Mouse (Mus musculus): ENCODE results near the gene Frmpd4. TPM values are rescaled to one million over a fixed set of nuclear protein-coding genes. Genes with fewer than 3 reads are reported as not detected.

The Frmpd4 gene
- polyA plus RNA-seq, 1 experiment from 2014 or later, result not detected

GRCm38 (mm10) chrX:167828456-167828855, 748.6 kb downstream of the Frmpd4 start:
- ATAC-seq (replicated peaks; ENCODE audit: insufficient number of reproducible peaks, insufficient read depth, low FRiP score, low read depth), result no peak
- H3K9me3 ChIP-seq (replicated peaks), result no peaks in the 10 kb centered on the region
- no peaks in the 10 kb centered on the region for H3K27me3 ChIP-seq
- no peak overlapping the region for H3K4me3 ChIP-seq
- no peaks in the 10 kb centered on the region for H3K4me1 ChIP-seq (replicated peaks)
- H3K27ac ChIP-seq, result no peak overlapping the region
- no peaks in the 10 kb centered on the region for H3K36me3 ChIP-seq
- H3K4me2 ChIP-seq, result no peak overlapping the region
- no peak overlapping the region for H3K9ac ChIP-seq

- no peaks in the 10 kb centered on the region for H3K36me3 ChIP-seq
- no peak overlapping the region for H3K27ac ChIP-seq
- no peak for ATAC-seq (replicated peaks; ENCODE audit: insufficient number of reproducible peaks, insufficient read depth, low FRiP score, low read depth)
- H3K4me2 ChIP-seq, result no peak overlapping the region
- no peak overlapping the region for H3K9ac ChIP-seq
- H3K4me1 ChIP-seq (replicated peaks), result no peaks in the 10 kb centered on the region
- no peaks in the 10 kb centered on the region for H3K27me3 ChIP-seq
- H3K4me3 ChIP-seq, result no peak overlapping the region
- H3K9me3 ChIP-seq (replicated peaks), result no peaks in the 10 kb centered on the region
- WGBS, result 37% methylated on average over 4 of the region's 4 CpGs
These were observed 759.7 kb downstream of the Frmpd4 start for GRCm38 (mm10) chrX:167817363-167817762.

- Histone ChIP-seq H3K36me3 (no peaks in the 10 kb centered on the region), H3K4me3 (no peak overlapping the region), H3K27ac (no peak overlapping the region), H3K4me1 (replicated peaks) (no peaks in the 10 kb centered on the region), H3K4me2 (no peak overlapping the region), H3K9ac (no peak overlapping the region), H3K27me3 (no peaks in the 10 kb centered on the region), H3K9me3 (replicated peaks) (no peaks in the 10 kb centered on the region)
- no peak for ATAC-seq (replicated peaks; ENCODE audit: insufficient number of reproducible peaks, insufficient read depth, low FRiP score, low read depth)
- 53% methylated on average over 2 of the region's 2 CpGs for whole genome bisulfite sequencing
These were observed 766.9 kb downstream of the Frmpd4 start for GRCm38 (mm10) chrX:167810120-167810519.

- Histone ChIP-seq H3K9me3 (replicated peaks) (no peaks in the 10 kb centered on the region), H3K4me1 (replicated peaks) (no peaks in the 10 kb centered on the region), H3K4me3 (no peak overlapping the region), H3K36me3 (no peaks in the 10 kb centered on the region), H3K27ac (no peak overlapping the region), H3K9ac (no peak overlapping the region), H3K4me2 (no peak overlapping the region), H3K27me3 (no peaks in the 10 kb centered on the region)
- WGBS, result 93% methylated on average over 5 of the region's 5 CpGs
- ATAC-seq (replicated peaks; ENCODE audit: insufficient number of reproducible peaks, insufficient read depth, low FRiP score, low read depth), result no peak
These were observed 768.5 kb downstream of the Frmpd4 start for GRCm38 (mm10) chrX:167808572-167808971.

GRCm38 (mm10) chrX:167788737-167789136, 788.3 kb downstream of the Frmpd4 start:
- Histone ChIP-seq H3K4me2 (no peak overlapping the region), H3K36me3 (no peaks in the 10 kb centered on the region), H3K9me3 (replicated peaks) (no peaks in the 10 kb centered on the region), H3K4me3 (no peak overlapping the region), H3K27ac (no peak overlapping the region), H3K27me3 (no peaks in the 10 kb centered on the region), H3K9ac (no peak overlapping the region), H3K4me1 (replicated peaks) (no peaks in the 10 kb centered on the region)
- ATAC-seq (replicated peaks; ENCODE audit: insufficient number of reproducible peaks, insufficient read depth, low FRiP score, low read depth), result no peak
- 64% methylated on average over 2 of the region's 2 CpGs for WGBS

- Histone ChIP-seq H3K4me3 (no peak overlapping the region), H3K27ac (no peak overlapping the region), H3K9ac (no peak overlapping the region), H3K36me3 (no peaks in the 10 kb centered on the region), H3K9me3 (replicated peaks) (no peaks in the 10 kb centered on the region), H3K27me3 (no peaks in the 10 kb centered on the region), H3K4me1 (replicated peaks) (no peaks in the 10 kb centered on the region), H3K4me2 (no peak overlapping the region)
- no peak for ATAC-seq (replicated peaks; ENCODE audit: insufficient number of reproducible peaks, insufficient read depth, low FRiP score, low read depth)
These were observed 793.5 kb downstream of the Frmpd4 start for GRCm38 (mm10) chrX:167783526-167783925.

GRCm38 (mm10) chrX:167719564-167719981, 857.5 kb downstream of the Frmpd4 start:
- no peak overlapping the region for H3K4me2 ChIP-seq
- H3K36me3 ChIP-seq, result no peaks in the 10 kb centered on the region
- no peak overlapping the region for H3K4me3 ChIP-seq
- H3K9me3 ChIP-seq (replicated peaks), result no peaks in the 10 kb centered on the region
- no peak overlapping the region for H3K9ac ChIP-seq
- WGBS, result 68% methylated on average over 3 of the region's 3 CpGs
- no peaks in the 10 kb centered on the region for H3K27me3 ChIP-seq
- ATAC-seq (replicated peaks; ENCODE audit: insufficient number of reproducible peaks, insufficient read depth, low FRiP score, low read depth), result 0 out of 2 replicates have a peak, but pooled peaks have one; percentile 14
- H3K4me1 ChIP-seq (replicated peaks), result no peaks in the 10 kb centered on the region
- H3K27ac ChIP-seq, result no peak overlapping the region

- H3K36me3 ChIP-seq, result no peaks in the 10 kb centered on the region
- no peaks in the 10 kb centered on the region for H3K9me3 ChIP-seq (replicated peaks)
- no peak overlapping the region for H3K9ac ChIP-seq
- H3K4me2 ChIP-seq, result no peak overlapping the region
- no peaks in the 10 kb centered on the region for H3K4me1 ChIP-seq (replicated peaks)
- no peaks in the 10 kb centered on the region for H3K27me3 ChIP-seq
- no peak overlapping the region for H3K27ac ChIP-seq
- ATAC-seq (replicated peaks; ENCODE audit: insufficient number of reproducible peaks, insufficient read depth, low FRiP score, low read depth), result no peak
- no peak overlapping the region for H3K4me3 ChIP-seq
- WGBS, result 33% methylated on average over 1 of the region's 1 CpGs
These were observed 857.9 kb downstream of the Frmpd4 start for GRCm38 (mm10) chrX:167719092-167719491.

GRCm38 (mm10) chrX:167654806-167655495, 922.1 kb downstream of the Frmpd4 start:
- Histone ChIP-seq H3K27me3 (no peaks in the 10 kb centered on the region), H3K9me3 (replicated peaks) (no peaks in the 10 kb centered on the region), H3K4me1 (replicated peaks) (no peaks in the 10 kb centered on the region), H3K4me3 (no peak overlapping the region), H3K9ac (no peak overlapping the region), H3K4me2 (no peak overlapping the region), H3K36me3 (no peaks in the 10 kb centered on the region), H3K27ac (no peak overlapping the region)
- no peak for ATAC-seq (replicated peaks; ENCODE audit: insufficient number of reproducible peaks, insufficient read depth, low FRiP score, low read depth)
- 59% methylated on average over 5 of the region's 5 CpGs for WGBS

- ATAC-seq (replicated peaks; ENCODE audit: insufficient number of reproducible peaks, insufficient read depth, low FRiP score, low read depth), result no peak
- H3K9ac ChIP-seq, result no peak overlapping the region
- no peak overlapping the region for H3K4me2 ChIP-seq
- H3K4me1 ChIP-seq (replicated peaks), result no peaks in the 10 kb centered on the region
- H3K36me3 ChIP-seq, result no peaks in the 10 kb centered on the region
- H3K4me3 ChIP-seq, result no peak overlapping the region
- 92% methylated on average over 8 of the region's 8 CpGs for WGBS
- H3K27ac ChIP-seq, result no peak overlapping the region
- no peaks in the 10 kb centered on the region for H3K9me3 ChIP-seq (replicated peaks)
- H3K27me3 ChIP-seq, result no peaks in the 10 kb centered on the region
These were observed 922.8 kb downstream of the Frmpd4 start for GRCm38 (mm10) chrX:167654249-167654648.

GRCm38 (mm10) chrX:167597639-167598217, 979.3 kb downstream of the Frmpd4 start:
- Histone ChIP-seq H3K36me3 (no peaks in the 10 kb centered on the region), H3K9ac (no peak overlapping the region), H3K4me1 (replicated peaks) (no peaks in the 10 kb centered on the region), H3K27me3 (no peaks in the 10 kb centered on the region), H3K4me3 (no peak overlapping the region), H3K27ac (no peak overlapping the region), H3K9me3 (replicated peaks) (no peaks in the 10 kb centered on the region), H3K4me2 (no peak overlapping the region)
- no peak for ATAC-seq (replicated peaks; ENCODE audit: insufficient number of reproducible peaks, insufficient read depth, low FRiP score, low read depth)

GRCm38 (mm10) chrX:167552827-167553226, 1024.2 kb downstream of the Frmpd4 start:
- Histone ChIP-seq H3K9me3 (replicated peaks) (no peaks in the 10 kb centered on the region), H3K4me1 (replicated peaks) (no peaks in the 10 kb centered on the region), H3K4me3 (no peak overlapping the region), H3K36me3 (no peaks in the 10 kb centered on the region), H3K27me3 (no peaks in the 10 kb centered on the region), H3K9ac (no peak overlapping the region), H3K27ac (no peak overlapping the region), H3K4me2 (no peak overlapping the region)
- 68% methylated on average over 3 of the region's 3 CpGs for WGBS
- ATAC-seq (replicated peaks; ENCODE audit: insufficient number of reproducible peaks, insufficient read depth, low FRiP score, low read depth), result no peak
